Mouse (Mus musculus) megakaryocyte, embryonic 14.5 days (primary cell): ENCODE data around the gene Phf23.

Source experiments
- FLI1 ChIP-seq: IDR thresholded peaks from 2 replicates; pipeline ENCODE4 v1.6.1; 2012; ENCODE audit warnings: low read length, inconsistent platforms, mixed read lengths
- GATA1 ChIP-seq: IDR thresholded peaks from 3 replicates; pipeline ENCODE4 v1.6.1; 2012; ENCODE audit warnings: mixed read lengths, low read length, inconsistent platforms, borderline replicate concordance

DNA sequence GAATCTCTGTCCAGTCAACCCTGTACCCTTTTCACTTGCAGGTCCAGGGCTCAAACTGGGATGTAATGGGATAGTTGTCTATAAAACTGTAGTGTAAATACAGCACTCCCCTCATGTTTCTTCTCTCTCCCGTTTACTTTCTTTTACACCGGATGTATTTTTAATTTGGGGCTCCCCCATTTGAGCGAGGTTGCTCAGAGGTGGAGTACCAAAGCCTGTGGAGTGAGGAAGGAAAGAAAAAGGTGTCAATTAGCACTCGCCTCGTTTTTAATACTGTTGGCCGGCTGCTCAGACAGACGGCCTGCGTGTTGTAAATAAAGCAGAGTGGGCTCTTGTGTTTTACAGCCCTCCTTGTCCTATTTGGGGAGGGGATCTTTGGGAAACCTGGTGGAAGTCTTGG, 4.1 kb downstream of the Phf23 start:
- TF ChIP-seq FLI1 (no peak), GATA1 (no peak)
